Mouse (Mus musculus) cerebellum, postnatal 14 days (tissue): ENCODE measurements at regions not wholly inside any gene's neighbourhood (a gene's known extent, or its start where the extent isn't known, plus 50 kb on each side); places are given as distances from the start of the nearest gene placed in this dataset.
"Not testable (repeated sequence)": the region's sequence is repeated elsewhere in the genome, so short reads cannot be mapped to it uniquely, and the experiment has no call there.

ENCODE experiments used
- DNase-seq, 2 experiments: peaks; one replicate each; pipeline ENCODE4 v3.0.0; 2021; ENCODE audit warnings: mixed read lengths in 2 of 2

GRCm38 (mm10) chr9:32947221-32947620 lies 311.2 kb downstream of the Ets1 start:
- no peak for DNase-seq

- no peak for DNase-seq
Observed at GRCm38 (mm10) chr9:32949036-32949435, 313.0 kb downstream of the Ets1 start.

- peak; percentile 34 to 37 for DNase-seq
Observed at GRCm38 (mm10) chr9:32958716-32959115, 322.7 kb downstream of the Ets1 start.

GRCm38 (mm10) chr9:32959468-32959867 lies 323.4 kb downstream of the Ets1 start:
- DNase-seq, result not testable (repeated sequence)

- DNase-seq, result no peak
Observed at GRCm38 (mm10) chr9:32962679-32963205, 326.7 kb downstream of the Ets1 start.

GRCm38 (mm10) chr9:32968446-32968845 lies 332.4 kb downstream of the Ets1 start:
- DNase-seq, result no peak

GRCm38 (mm10) chr9:32971421-32971820 lies 335.4 kb downstream of the Ets1 start:
- DNase-seq, result no peak

- DNase-seq, result no peak
Observed at GRCm38 (mm10) chr9:32971926-32972325, 335.9 kb downstream of the Ets1 start.

GRCm38 (mm10) chr9:32972431-32973052 lies 336.5 kb downstream of the Ets1 start:
- no peak for DNase-seq

- no peak for DNase-seq
Observed at GRCm38 (mm10) chr9:32977732-32978131, 341.7 kb downstream of the Ets1 start.

- no peak for DNase-seq
Observed at GRCm38 (mm10) chr9:32980846-32981245, 344.8 kb downstream of the Ets1 start.

- no peak for DNase-seq
Observed at GRCm38 (mm10) chr9:32983182-32983581, 347.2 kb downstream of the Ets1 start.

- DNase-seq, result no peak
Observed at GRCm38 (mm10) chr9:32986836-32987673, 351.0 kb downstream of the Ets1 start.

GRCm38 (mm10) chr9:32989006-32989405 lies 353.0 kb downstream of the Ets1 start:
- DNase-seq, result peak; percentile 22 to 61

- no peak for DNase-seq
Observed at GRCm38 (mm10) chr9:32998323-32998722, 362.3 kb downstream of the Ets1 start.

GRCm38 (mm10) chr9:33000691-33001164 lies 364.7 kb downstream of the Ets1 start:
- DNase-seq, result peak; percentile 11 to 19

- no peak for DNase-seq
Observed at GRCm38 (mm10) chr9:33001165-33001949, 365.3 kb downstream of the Ets1 start.

- DNase-seq, result no peak
Observed at GRCm38 (mm10) chr9:33003880-33004279, 367.9 kb downstream of the Ets1 start.

GRCm38 (mm10) chr9:33004536-33004935 lies 368.5 kb downstream of the Ets1 start:
- no peak for DNase-seq

- DNase-seq, result no peak
Observed at GRCm38 (mm10) chr9:33007456-33008063, 371.5 kb downstream of the Ets1 start.

GRCm38 (mm10) chr9:33011241-33011640 lies 375.2 kb downstream of the Ets1 start:
- no peak for DNase-seq

GRCm38 (mm10) chr9:33035401-33035800 lies 399.4 kb downstream of the Ets1 start:
- no peak for DNase-seq
